Mouse (Mus musculus): ENCODE results near the gene Epb41l4b. TPM values are rescaled to one million over a fixed set of nuclear protein-coding genes. Genes with fewer than 3 reads are reported as not detected.

Epb41l4b gene
- polyA plus RNA-seq, 1 experiment: 3.5 TPM

DNA sequence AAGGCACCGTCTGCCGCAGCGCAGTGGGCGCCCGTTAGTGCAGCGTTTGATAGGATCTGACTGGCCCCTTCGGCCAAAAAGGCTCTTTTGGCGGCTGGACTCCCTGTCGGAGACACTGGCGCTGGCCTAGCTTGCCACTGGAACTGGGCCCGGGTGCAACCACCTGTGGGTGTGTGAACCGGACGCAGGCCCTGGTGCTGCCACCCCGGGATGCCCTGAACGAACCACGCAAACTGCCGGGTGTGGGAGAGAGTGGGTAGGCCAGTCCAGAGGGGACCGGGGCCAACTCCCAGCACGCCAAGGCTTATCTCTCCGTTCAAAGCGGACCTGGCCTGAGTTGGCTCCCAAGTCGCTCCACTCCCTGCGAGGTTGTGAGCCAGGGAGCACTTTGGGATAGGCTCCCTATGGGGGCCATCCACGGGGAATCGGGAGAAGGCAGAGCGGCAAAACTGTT, 1.3 kb downstream of the Epb41l4b start:
- TF ChIP-seq POLR2A (IDR thresholded peaks at IDR 0.05; ENCODE audit: borderline replicate concordance, control insufficient read depth, low read depth, low read length): no peak
- Histone ChIP-seq H3K4me1 (ENCODE audit: control insufficient read depth, insufficient read depth, low read length) (no peaks in the 10 kb centered on the region), H3K4me3 (replicated peaks; ENCODE audit: control insufficient read depth, low read depth, low read length) (peak overlapping the region; percentile 42), H3K27ac (ENCODE audit: control insufficient read depth, insufficient read depth, low read depth, low read length, poor library complexity) (no peak overlapping the region; the same call in 1 of the 2 replicates)
- under 1% methylated on average over 26 of the region's 26 CpGs for WGBS

DNA sequence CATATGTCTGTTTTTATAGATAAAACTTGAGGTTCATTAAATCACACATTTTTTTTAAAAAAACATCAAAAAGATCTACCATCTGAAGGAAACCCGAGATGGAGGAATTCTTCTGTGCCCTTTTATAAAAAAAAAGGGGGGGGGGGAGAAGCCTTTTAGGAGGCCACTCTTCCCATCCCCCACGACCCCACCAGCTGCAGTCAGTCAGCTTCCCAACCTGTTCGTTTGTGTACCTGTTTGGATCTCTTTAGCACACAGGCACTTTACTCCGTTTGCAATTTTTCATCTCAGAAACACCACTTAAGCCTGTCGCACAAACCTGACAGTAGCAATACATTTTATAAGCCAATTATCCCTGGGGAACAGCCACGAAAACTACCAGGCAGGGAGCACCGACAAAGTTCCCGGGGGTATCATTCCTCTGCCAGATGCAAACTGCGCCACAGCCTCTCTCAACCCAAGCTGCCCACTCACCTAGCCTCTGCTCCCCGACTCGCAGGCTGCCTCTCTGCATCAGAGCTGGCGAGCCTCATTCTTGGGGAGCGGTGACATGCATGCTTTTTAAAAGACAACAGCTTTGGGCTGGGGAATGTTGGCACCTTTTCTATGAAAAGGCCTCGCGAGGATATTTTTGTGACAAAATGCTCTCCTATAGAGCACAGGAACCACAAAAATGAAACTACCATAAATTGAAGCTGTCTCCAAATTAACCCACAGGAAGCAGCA, 2.1 kb downstream of the Epb41l4b start:
- Histone ChIP-seq H3K27ac (ENCODE audit: control insufficient read depth, insufficient read depth, low read depth, low read length, poor library complexity) (no peak overlapping the region), H3K4me3 (replicated peaks; ENCODE audit: control insufficient read depth, low read depth, low read length) (peak overlapping the region; percentile 30), H3K4me1 (ENCODE audit: control insufficient read depth, insufficient read depth, low read length) (no peaks in the 10 kb centered on the region)
- WGBS: 10% methylated on average over 15 of the region's 15 CpGs
- TF ChIP-seq CTCF (IDR thresholded peaks at IDR 0.05; ENCODE audit: control insufficient read depth, insufficient read depth, low read length): no peak
- no peak for TF ChIP-seq POLR2A (IDR thresholded peaks at IDR 0.05; ENCODE audit: borderline replicate concordance, control insufficient read depth, low read depth, low read length)

DNA sequence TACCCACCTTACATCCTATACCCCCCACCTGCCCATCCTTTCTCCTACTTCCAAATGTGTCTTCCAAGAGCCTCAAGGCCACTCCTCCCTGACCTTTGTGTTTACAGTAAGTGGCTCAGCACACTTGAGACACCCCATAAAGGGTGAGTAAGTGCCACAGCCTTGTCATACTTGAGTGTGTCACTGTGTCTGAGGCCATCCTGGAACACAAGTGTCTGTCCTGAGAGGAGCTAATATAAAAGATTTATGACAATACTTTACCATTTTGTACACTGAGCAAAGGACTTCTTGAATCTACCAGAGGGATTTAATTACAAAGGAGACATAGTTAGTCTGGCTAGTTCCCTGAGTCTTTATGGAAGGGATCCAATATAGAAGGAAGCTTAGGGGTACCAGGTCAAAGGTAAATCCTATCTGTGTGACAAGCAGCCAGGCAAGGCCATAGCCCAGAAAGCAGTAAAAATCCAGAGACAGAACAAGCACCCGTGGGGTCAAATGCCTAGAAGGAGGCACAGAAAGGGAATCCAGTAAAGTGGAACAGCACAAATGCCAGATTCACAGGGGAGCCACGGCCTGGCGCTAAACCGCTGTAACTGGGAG, 2.9 kb downstream of the Epb41l4b start:
- WGBS: 79% methylated on average over 4 of the region's 4 CpGs
- TF ChIP-seq CTCF (IDR thresholded peaks at IDR 0.05; ENCODE audit: control insufficient read depth, insufficient read depth, low read length) (no peak), POLR2A (IDR thresholded peaks at IDR 0.05; ENCODE audit: borderline replicate concordance, control insufficient read depth, low read depth, low read length) (no peak)
- Histone ChIP-seq H3K4me3 (replicated peaks; ENCODE audit: control insufficient read depth, low read depth, low read length) (no peak overlapping the region), H3K4me1 (ENCODE audit: control insufficient read depth, insufficient read depth, low read length) (no peaks in the 10 kb centered on the region), H3K27ac (ENCODE audit: control insufficient read depth, insufficient read depth, low read depth, low read length, poor library complexity) (no peak overlapping the region)

DNA sequence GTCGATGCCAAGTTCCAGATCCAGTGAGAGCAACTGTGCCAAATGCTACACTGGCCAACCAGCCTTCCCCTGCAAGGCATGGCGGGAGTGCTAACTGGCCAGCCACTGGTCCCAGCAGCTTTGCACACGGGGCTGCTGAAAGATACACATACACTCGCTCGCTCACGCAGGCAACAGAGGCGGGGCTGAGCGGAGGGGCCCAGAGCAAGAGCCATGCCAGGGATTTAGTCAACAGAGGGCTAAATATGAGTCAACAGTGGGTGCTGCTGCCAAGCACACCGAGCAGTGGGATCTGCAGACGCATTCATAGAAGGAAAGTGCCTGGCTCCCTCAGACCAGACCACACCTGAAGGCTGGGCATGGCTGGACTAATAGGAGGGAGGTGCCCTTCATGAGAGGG, 3.8 kb downstream of the Epb41l4b start:
- no peak overlapping the region for H3K27ac ChIP-seq (ENCODE audit: control insufficient read depth, insufficient read depth, low read depth, low read length, poor library complexity)
- TF ChIP-seq CTCF (IDR thresholded peaks at IDR 0.05; ENCODE audit: control insufficient read depth, insufficient read depth, low read length) (no peak), POLR2A (IDR thresholded peaks at IDR 0.05; ENCODE audit: borderline replicate concordance, control insufficient read depth, low read depth, low read length) (no peak)

DNA sequence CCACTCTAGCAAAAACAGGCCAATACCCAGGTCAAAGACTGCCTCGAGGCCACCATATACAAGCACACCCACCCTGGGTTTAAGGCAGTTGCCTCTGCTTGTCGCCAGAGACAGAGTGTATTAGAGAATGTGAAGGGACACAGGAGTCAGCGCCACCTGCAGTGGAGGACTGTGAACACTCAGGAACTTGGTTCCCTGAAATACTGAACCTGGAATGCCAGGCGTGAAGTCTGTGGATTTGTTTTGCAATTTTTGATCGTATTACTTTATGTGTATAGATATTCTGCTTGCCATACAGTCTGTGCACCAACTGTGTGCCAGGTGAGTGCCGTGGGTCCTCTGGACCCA, 5.2 kb downstream of the Epb41l4b start:
- H3K4me3 ChIP-seq (replicated peaks; ENCODE audit: control insufficient read depth, low read depth, low read length): no peak overlapping the region
- WGBS: 63% methylated on average over 6 of the region's 6 CpGs
- H3K4me1 ChIP-seq (ENCODE audit: control insufficient read depth, insufficient read depth, low read length): no peaks in the 10 kb centered on the region
- H3K27ac ChIP-seq (ENCODE audit: control insufficient read depth, insufficient read depth, low read depth, low read length, poor library complexity): no peak overlapping the region
- TF ChIP-seq CTCF (IDR thresholded peaks at IDR 0.05; ENCODE audit: control insufficient read depth, insufficient read depth, low read length) (no peak), POLR2A (IDR thresholded peaks at IDR 0.05; ENCODE audit: borderline replicate concordance, control insufficient read depth, low read depth, low read length) (no peak)

More for the DNA sequence above, 3.8 kb downstream of the Epb41l4b start:
- WGBS: 70% methylated on average over 10 of the region's 10 CpGs
- no peak overlapping the region for H3K4me3 ChIP-seq (replicated peaks; ENCODE audit: control insufficient read depth, low read depth, low read length)
- no peaks in the 10 kb centered on the region for H3K4me1 ChIP-seq (ENCODE audit: control insufficient read depth, insufficient read depth, low read length)

DNA sequence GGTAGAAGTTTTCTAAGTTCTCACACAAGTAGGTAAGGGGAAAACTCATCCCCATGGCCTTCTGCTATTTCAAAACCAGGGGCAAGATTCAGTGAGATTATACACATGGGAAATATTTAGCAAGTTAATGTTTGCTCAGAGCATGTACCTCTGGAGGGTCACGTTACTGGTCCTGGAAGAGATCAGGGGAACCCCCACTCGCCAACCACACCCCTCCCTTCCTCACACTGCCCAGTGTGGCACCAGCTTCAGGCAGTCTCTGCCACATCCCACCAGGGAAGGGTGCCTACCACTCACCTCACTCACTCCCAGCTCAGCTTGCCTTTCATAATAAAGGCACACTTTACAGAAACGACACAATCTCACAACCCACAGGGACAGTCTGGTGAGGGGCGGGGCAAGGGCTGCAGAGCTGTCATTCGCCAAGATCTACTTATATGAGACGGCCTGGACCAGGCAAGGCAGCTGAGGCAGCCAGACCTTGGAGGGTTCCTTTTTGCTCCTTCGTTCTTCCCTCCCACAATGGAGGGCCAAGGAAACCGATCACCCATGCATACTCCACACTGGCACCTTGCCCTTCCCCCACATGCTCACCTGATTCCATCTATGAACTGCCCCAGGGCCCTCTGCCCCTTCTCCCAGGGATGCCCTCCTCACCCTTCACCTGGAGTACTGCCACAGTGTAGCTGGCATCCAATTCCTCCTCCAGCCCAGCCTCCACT, 5.7 kb downstream of the Epb41l4b start:
- H3K27ac ChIP-seq (ENCODE audit: control insufficient read depth, insufficient read depth, low read depth, low read length, poor library complexity): no peak overlapping the region
- H3K4me3 ChIP-seq (replicated peaks; ENCODE audit: control insufficient read depth, low read depth, low read length): no peak overlapping the region
- no peaks in the 10 kb centered on the region for H3K4me1 ChIP-seq (ENCODE audit: control insufficient read depth, insufficient read depth, low read length)
- no peak for TF ChIP-seq CTCF (IDR thresholded peaks at IDR 0.05; ENCODE audit: control insufficient read depth, insufficient read depth, low read length)
- no peak for TF ChIP-seq POLR2A (IDR thresholded peaks at IDR 0.05; ENCODE audit: borderline replicate concordance, control insufficient read depth, low read depth, low read length)
- WGBS: 54% methylated on average over 8 of the region's 8 CpGs

DNA sequence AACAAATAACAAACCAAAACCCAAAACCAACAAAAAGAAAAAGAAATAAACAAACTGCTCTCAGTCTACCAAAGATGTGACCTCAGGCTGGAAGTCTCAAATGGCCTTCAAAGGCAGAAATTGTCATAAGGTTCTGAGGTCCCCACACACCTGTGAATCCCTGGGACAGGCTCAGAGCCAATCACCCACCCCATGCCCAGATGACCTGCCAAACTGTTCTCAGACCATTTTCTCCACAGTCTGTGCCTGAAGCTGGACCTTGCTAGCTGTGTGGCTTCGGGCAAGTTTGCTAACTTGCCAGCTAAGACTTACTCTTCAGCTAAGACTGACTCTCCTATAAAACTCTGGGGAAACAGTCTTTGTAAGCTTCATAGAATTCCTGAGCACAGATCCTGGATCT, 7.8 kb downstream of the Epb41l4b start:
- TF ChIP-seq CTCF (IDR thresholded peaks at IDR 0.05; ENCODE audit: control insufficient read depth, insufficient read depth, low read length) (no peak), POLR2A (IDR thresholded peaks at IDR 0.05; ENCODE audit: borderline replicate concordance, control insufficient read depth, low read depth, low read length) (no peak)
- Histone ChIP-seq H3K4me1 (ENCODE audit: control insufficient read depth, insufficient read depth, low read length) (no peaks in the 10 kb centered on the region), H3K27ac (ENCODE audit: control insufficient read depth, insufficient read depth, low read depth, low read length, poor library complexity) (no peak overlapping the region), H3K4me3 (replicated peaks; ENCODE audit: control insufficient read depth, low read depth, low read length) (no peak overlapping the region)
- WGBS: 84% methylated on average over 1 of the region's 1 CpGs

DNA sequence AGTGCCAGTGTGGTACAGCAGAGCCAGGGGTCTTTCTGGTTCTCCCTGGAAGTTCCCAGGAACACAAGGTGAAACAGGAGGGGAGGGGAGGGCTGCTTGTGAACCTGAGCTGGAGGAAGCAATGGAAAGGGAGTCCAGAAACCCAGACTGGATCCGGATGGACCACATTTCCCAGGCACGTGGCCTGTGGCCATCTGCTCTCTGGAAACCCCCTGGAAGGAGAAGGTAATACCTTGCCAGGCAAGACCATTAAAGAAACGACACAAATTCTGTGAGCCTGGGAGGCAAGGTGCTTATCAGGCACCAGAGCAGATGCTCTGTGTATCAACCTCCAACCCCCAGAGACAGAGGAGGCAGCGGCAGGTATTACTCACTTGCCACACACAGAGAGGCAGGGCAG, 8.7 kb downstream of the Epb41l4b start:
- Histone ChIP-seq H3K4me1 (ENCODE audit: control insufficient read depth, insufficient read depth, low read length) (no peaks in the 10 kb centered on the region), H3K4me3 (replicated peaks; ENCODE audit: control insufficient read depth, low read depth, low read length) (no peak overlapping the region), H3K27ac (ENCODE audit: control insufficient read depth, insufficient read depth, low read depth, low read length, poor library complexity) (no peak overlapping the region)
- no peak for TF ChIP-seq POLR2A (IDR thresholded peaks at IDR 0.05; ENCODE audit: borderline replicate concordance, control insufficient read depth, low read depth, low read length)
- no peak for TF ChIP-seq CTCF (IDR thresholded peaks at IDR 0.05; ENCODE audit: control insufficient read depth, insufficient read depth, low read length)
- WGBS: 65% methylated on average over 4 of the region's 4 CpGs

All from bone marrow, adult 2 months (tissue).